Mouse (Mus musculus): ENCODE measurements around the gene Rflna. TPM values are rescaled to one million over a fixed set of nuclear protein-coding genes. Genes with fewer than 3 reads are reported as not detected.
A peak's percentile ranks its signal among the peaks of the same experiment; 100 is the strongest.

Rflna gene
- total and polyA plus RNA-seq, 3 experiments, result 0.17 to 0.46 TPM; not detected in 1

GRCm38 (mm10) chr5:125021298-125021697 is 18.3 kb downstream of the Rflna start:
- no peak overlapping the region for H3K4me3 ChIP-seq (replicated peaks in 1 of 3; ENCODE audit: low read depth in 2 of 3, low read length in 2 of 3, poor library complexity in 1 of 3)
- TF ChIP-seq SMC3 (IDR thresholded peaks at IDR 0.05; ENCODE audit: low read depth, low read length) (no peak), RAD21 (IDR thresholded peaks at IDR 0.05; ENCODE audit: low read depth, low read length) (no peak), MEF2A (IDR thresholded peaks at IDR 0.05; ENCODE audit: borderline replicate concordance, low read depth, low read length) (no peak), UBTF (IDR thresholded peaks at IDR 0.05; ENCODE audit: low read depth, low read length) (no peak), SIN3A (IDR thresholded peaks at IDR 0.05; ENCODE audit: low read length) (no peak), ELF1 (IDR thresholded peaks at IDR 0.05; ENCODE audit: low read depth, low read length) (no peak), MAZ (IDR thresholded peaks at IDR 0.05; ENCODE audit: low read depth, low read length) (no peak), MAFK (IDR thresholded peaks at IDR 0.05; ENCODE audit: insufficient replicate concordance, low read length) (no peak), CHD2 (IDR thresholded peaks at IDR 0.05; ENCODE audit: low read length) (no peak), TCF12 (IDR thresholded peaks at IDR 0.05; ENCODE audit: low read depth, low read length) (no peak), USF1 (IDR thresholded peaks at IDR 0.05; ENCODE audit: low read depth, low read length) (no peak), KAT2A (IDR thresholded peaks at IDR 0.05; ENCODE audit: insufficient replicate concordance, low read length) (no peak), EP300 (IDR thresholded peaks at IDR 0.05; ENCODE audit: low read length) (no peak), GABPA (IDR thresholded peaks at IDR 0.05; ENCODE audit: insufficient replicate concordance, low read depth, low read length) (no peak), RCOR1 (conservative IDR thresholded peaks at IDR 0.05; ENCODE audit: low read depth, low read length) (no peak), MYC (IDR thresholded peaks at IDR 0.05; ENCODE audit: low read depth, low read length) (no peak)
- H3K27ac ChIP-seq (ENCODE audit: insufficient read depth, low read depth), result no peak overlapping the region
- no peaks in the 10 kb centered on the region for H3K27me3 ChIP-seq (replicated peaks)
- no peak overlapping the region for H3K4me2 ChIP-seq (ENCODE audit: insufficient read depth, low read depth, poor library complexity, severe bottlenecking)
- H3K9ac ChIP-seq (ENCODE audit: insufficient read depth, low read depth), result no peak overlapping the region
- no peaks in the 10 kb centered on the region for H3K79me2 ChIP-seq (replicated peaks; ENCODE audit: control insufficient read depth, extremely low read depth, insufficient read depth, poor library complexity, severe bottlenecking)
- in situ Hi-C loops (cut with MboI; ENCODE audit: low pct_ligation_motif_present, low pct_unique_long_range_greater_than_20kb, low sequenced_read_pairs), result no loop called here
- H3K4me1 ChIP-seq (ENCODE audit: control insufficient read depth in 1 of 2, insufficient read depth in 2 of 2), result no peaks in the 10 kb centered on the region
- dilution Hi-C loops (cut with MboI; ENCODE audit: extremely low pct_ligation_motif_present, extremely low pct_unique_long_range_greater_than_20kb, low sequenced_read_pairs), result no loop called here
- peaks cover 70 to 98% of the 10 kb centered on the region in 2 experiments for H3K36me3 ChIP-seq (replicated peaks in 1 of 2; ENCODE audit: control insufficient read depth in 1 of 2, insufficient read depth in 1 of 2, low read length in 1 of 2)
- H3K9me3 ChIP-seq (replicated peaks; ENCODE audit: low read length), result no peaks in the 10 kb centered on the region
- DNase-seq (ENCODE audit: extremely low read depth), result no peak

DNA sequence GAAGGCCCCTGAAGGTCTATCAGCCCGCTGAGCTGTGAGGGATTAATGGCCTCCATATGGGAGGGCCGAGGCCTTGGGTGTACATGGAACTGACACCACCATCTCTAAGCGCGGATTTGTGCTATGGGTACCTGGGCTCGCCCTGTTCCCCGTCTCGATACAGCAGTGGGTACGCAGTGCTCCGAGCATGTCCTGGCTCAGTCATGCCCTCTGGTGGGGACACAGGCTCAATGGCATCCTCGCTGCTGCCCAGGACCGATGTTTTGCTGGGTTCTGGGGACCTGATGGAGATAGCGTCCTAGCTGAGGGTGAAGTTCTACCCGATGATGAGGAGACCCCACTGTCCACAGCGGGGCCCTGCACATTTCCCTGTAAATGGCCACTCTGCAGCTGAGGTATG is 21.0 kb downstream of the Rflna start:
- H3K9me3 ChIP-seq (replicated peaks; ENCODE audit: low read length), result no peaks in the 10 kb centered on the region
- H3K9ac ChIP-seq (ENCODE audit: insufficient read depth, low read depth), result no peak overlapping the region
- no peaks in the 10 kb centered on the region for H3K79me2 ChIP-seq (replicated peaks; ENCODE audit: control insufficient read depth, extremely low read depth, insufficient read depth, poor library complexity, severe bottlenecking)
- H3K27ac ChIP-seq (ENCODE audit: insufficient read depth, low read depth), result no peak overlapping the region
- H3K4me3 ChIP-seq (replicated peaks in 1 of 3; ENCODE audit: low read depth in 2 of 3, low read length in 2 of 3, poor library complexity in 1 of 3), result no peak overlapping the region
- DNase-seq (ENCODE audit: extremely low read depth), result no peak
- H3K4me2 ChIP-seq (ENCODE audit: insufficient read depth, low read depth, poor library complexity, severe bottlenecking), result no peak overlapping the region
- no peaks in the 10 kb centered on the region for H3K4me1 ChIP-seq (ENCODE audit: control insufficient read depth in 1 of 2, insufficient read depth in 2 of 2)
- dilution Hi-C loops (cut with MboI; ENCODE audit: extremely low pct_ligation_motif_present, extremely low pct_unique_long_range_greater_than_20kb, low sequenced_read_pairs), result no loop called here
- H3K36me3 ChIP-seq (replicated peaks in 1 of 2; ENCODE audit: control insufficient read depth in 1 of 2, insufficient read depth in 1 of 2, low read length in 1 of 2), result peaks cover 70 to 98% of the 10 kb centered on the region in 2 experiments
- TF ChIP-seq TBP (conservative IDR thresholded peaks at IDR 0.05; ENCODE audit: low read depth, low read length) (no peak), POLR2A (IDR thresholded peaks at IDR 0.05; ENCODE audit: low read depth, low read length) (no peak), CHD2 (IDR thresholded peaks at IDR 0.05; ENCODE audit: low read length) (no peak), SMC3 (IDR thresholded peaks at IDR 0.05; ENCODE audit: low read depth, low read length) (peak; percentile 55), RAD21 (IDR thresholded peaks at IDR 0.05; ENCODE audit: low read depth, low read length) (peak; percentile 24), POLR2AphosphoS2 (IDR thresholded peaks at IDR 0.05; ENCODE audit: low read depth, low read length) (no peak), CHD1 (IDR thresholded peaks at IDR 0.05; ENCODE audit: low read depth, low read length) (no peak), ZC3H11A (IDR thresholded peaks at IDR 0.05; ENCODE audit: low read depth, low read length) (no peak), CTCF (conservative IDR thresholded peaks at IDR 0.05 in 1 of 2, IDR thresholded peaks at IDR 0.05 in 1 of 2; ENCODE audit: low read depth in 2 of 2, low read length in 2 of 2) (peak in 1 of 2 experiments; percentile 49; a peak in 2 of 4 replicates), IRF4 (IDR thresholded peaks at IDR 0.05; ENCODE audit: low read depth, low read length) (no peak), SIN3A (IDR thresholded peaks at IDR 0.05; ENCODE audit: low read length) (no peak)
- in situ Hi-C loops (cut with MboI; ENCODE audit: low pct_ligation_motif_present, low pct_unique_long_range_greater_than_20kb, low sequenced_read_pairs), result no loop called here
- H3K27me3 ChIP-seq (replicated peaks), result no peaks in the 10 kb centered on the region
